Mouse (Mus musculus): ENCODE data around the gene Fam160a1.
A peak's percentile ranks its signal among the peaks of the same experiment; 100 is the strongest.

Gene Fam160a1

DNA sequence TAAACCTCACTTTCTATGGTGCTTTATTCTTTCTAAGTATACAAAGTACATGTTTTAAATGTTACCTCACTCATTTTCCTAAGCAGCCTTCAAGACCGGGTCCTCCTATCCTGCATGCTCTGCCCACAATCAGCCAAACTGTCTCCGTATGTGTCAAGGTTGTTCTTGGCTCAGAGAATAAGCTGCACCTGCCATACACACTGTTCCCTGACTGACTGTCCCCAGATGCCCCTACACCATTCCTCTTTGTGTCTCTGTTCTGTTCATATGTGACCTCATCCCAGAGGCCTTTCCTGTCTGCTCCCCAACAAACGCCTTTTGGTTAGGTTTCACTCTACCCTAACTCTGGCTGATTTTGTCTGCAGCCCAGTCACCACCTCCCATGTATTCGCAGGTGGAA, 10.2 kb upstream of the Fam160a1 start:
- no peak for DNase-seq (ENCODE audit: low read depth, low spot score)

DNA sequence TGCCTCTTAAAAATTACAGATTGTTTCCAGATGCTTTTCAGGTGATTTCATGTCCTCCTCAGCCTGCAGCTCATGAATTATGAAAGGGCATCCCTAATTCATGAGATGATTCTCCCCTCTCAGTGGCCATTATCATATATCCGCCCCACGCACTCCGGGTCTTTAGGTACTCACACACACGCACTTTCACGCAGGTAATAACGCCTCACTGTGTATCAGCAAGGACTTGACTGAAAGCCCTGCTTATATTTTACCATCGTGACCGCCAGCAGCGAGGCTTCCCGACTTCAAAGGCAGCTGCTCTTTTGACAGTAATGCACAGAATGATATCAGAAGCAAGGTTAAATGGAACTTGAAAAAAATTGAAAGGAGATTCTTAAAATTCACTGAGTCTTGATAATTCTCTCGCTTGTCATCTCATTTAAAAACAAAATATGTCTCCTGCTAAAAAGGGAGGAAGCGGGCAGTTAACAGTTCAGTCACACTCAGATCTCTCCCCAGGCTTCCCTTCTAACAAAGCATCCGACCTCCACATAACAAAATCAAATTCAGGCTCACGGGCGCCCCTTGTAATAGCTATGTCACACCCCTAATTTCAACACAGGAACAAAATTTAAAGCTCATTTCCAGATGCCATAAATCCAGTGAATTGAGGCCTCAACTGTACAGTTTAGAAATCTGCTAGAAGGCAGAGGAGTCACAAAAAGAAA, 3.9 kb upstream of the Fam160a1 start:
- no peak for DNase-seq (ENCODE audit: low read depth, low spot score)

DNA sequence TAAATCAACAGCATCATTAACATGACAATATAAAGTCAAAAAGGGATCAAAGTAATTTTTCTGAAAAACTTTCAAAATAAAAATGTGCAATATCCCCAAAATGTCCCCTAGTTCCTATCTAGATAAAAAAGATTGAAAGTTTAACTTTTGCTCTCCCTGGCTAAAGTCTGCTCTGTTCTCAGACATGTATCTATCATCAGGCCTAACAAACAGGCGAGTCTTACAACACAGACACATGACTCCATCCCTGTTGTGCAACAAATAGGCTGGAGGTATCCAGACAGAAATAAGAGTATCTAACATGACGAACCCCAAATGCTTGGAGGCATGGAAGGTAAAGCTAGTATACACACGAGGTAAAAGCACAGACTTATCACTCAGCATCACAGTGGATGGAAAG, 2.2 kb upstream of the Fam160a1 start:
- DNase-seq (ENCODE audit: low read depth, low spot score), result no peak

DNA sequence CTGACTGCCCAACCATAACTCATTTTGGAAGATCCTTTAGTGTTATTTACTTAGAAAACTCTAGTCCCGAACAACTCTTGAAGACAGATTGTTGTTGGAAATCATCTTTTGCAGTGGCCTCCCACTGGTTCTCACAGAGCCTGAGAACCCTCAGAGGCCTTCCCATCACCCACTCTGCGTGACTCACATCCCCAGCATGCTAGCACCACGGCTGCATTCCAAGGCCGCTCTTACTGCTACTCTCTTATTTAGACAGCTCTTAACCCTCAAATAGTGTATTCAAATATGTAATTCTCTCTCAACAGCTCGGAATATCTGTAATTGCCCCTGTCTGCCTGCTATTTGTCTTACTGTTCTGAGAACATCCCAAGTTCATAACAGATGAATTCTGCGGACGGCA, 2.9 kb downstream of the Fam160a1 start:
- DNase-seq (ENCODE audit: low read depth, low spot score), result peak; percentile 46

DNA sequence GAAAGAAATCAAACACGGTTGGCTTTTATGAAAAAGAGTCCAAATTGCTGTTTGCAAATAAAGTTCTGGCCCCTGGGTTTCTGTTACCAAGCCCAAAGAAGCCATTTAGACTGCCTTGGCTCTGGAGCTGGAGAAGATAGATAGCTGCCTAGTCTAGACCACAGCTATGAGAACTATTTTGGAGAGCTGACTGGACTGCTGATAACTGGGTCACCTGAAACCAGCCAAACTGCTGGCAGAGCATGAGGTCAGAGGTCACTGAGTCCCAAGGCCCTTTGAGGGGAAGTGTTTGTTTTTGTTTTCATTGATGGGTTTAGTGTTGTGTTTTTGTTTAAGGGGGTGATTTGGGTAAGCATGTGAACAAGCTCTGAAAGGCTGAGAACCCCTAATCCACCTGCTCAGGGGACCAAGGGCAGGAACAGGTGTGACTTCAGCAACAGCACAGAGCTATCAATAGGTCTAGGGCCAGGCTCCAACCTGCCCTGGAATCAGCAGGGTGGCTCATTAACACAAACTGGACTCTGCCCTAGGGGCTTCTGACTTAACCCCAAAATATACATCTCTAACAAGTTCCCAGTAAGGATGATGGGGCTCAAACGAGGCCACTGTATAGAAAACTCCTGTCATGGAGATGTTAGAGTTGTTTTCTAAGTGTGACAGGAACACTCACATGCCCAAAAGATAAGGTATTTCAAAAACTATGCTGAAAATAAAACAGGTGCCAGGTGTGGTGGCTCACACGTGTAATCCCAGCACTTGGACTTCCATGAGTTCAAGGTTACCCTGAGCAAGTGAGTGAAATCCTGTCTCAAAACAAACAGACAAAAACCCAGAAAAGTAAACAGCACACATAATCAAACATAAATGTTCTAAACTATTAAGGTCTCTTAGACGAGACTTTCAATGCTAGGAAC, 3.7 kb downstream of the Fam160a1 start:
- DNase-seq (ENCODE audit: low read depth, low spot score), result no peak

DNA sequence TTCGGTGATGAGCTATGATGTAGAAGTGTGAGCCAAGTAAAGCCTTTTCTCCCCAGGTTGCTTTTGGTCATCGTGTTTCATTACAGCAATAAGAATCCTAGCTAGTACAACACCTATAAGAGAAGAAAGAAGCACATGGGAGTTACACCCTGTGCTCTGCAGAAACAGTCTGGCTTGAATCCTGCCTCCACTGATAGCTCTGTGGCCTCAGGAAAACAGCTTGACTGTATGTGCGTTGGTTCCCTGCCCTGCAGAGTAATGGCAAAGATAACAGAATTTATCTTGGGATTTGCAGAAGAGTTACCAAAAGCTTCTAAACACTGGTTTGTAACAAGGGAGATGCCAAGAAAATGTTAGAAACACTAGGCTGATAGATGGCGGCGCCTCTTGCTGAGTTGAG, 5.1 kb downstream of the Fam160a1 start:
- no peak for DNase-seq (ENCODE audit: low read depth, low spot score)

DNA sequence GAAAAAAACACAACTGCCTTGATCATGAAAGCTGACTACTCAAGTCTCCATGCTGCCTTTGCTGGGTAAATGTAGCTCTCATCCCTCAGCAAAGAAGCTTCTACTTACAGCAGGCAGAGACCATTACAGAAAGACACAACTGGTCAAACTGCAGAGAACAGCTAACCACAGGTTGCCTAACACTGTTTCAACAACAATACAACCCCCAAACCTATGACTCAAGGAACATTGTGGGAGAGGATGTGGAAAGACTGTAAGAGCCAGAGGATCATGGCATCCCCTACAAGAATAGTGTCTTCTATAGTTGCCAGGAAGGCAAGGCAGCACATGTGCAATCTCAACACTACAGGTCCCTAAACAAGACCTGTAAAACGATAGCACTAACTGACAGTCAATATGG, 23.9 kb downstream of the Fam160a1 start:
- no peak for DNase-seq (ENCODE audit: low read depth, low spot score)

DNA sequence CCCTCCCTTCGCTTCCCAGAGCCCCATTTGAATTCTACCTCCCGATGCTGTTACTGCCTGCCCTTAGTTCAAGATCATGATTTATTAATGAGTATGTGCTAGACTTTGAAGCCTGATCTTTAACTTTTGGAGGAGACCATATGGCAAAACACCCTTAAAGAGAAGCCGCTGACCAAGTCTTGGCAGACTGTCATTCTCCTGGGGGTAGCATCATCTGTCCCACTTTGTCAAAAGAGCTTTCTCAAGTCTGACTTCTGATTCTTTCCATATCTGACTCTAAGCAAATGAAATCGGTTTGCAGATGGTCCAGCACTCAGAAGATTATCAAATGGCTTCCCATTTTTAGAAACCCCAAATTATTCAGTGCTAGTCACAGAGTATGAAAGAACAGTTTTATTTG, 27.3 kb downstream of the Fam160a1 start:
- no peak for DNase-seq (ENCODE audit: low read depth, low spot score)

DNA sequence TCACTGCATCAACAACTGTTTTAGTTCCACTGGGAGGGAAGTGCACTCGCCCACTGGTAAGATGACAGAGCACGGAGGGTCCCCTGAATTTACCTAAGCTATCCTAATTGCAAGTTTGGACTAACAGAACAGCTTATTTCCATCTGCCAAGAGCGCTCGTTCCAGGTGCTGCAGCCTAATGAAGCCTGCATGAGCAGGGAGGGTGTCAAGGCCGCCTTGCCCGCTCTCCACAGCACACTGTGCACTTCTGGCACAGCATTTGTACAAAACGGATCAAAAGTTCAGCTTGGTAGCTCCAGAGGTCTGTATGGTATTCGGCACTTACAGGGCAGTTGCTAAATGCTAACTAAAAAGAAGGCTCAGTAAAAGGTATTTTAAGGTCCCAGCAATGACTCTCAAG, 30.6 kb downstream of the Fam160a1 start:
- no peak for DNase-seq (ENCODE audit: low read depth, low spot score)

DNA sequence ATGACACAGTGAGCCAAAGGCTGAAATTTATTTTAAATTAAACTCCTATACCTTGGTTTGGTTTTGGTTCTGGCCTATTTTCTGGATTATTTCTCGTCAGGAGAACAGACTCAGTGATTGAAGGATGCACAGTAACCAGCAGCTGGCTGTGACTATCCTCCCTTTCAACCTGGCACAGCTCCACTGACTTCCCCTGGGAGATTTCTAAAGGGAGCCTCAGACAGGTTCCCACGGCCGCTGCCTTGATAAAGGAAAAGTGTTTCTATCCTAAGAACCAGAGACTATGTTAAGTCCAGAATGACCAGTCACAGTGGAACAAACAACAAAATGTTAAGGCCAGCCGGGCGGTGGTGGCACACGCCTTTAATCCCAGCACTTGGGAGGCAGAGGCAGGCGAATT, 36.2 kb downstream of the Fam160a1 start:
- no peak for DNase-seq (ENCODE audit: low read depth, low spot score)

DNA sequence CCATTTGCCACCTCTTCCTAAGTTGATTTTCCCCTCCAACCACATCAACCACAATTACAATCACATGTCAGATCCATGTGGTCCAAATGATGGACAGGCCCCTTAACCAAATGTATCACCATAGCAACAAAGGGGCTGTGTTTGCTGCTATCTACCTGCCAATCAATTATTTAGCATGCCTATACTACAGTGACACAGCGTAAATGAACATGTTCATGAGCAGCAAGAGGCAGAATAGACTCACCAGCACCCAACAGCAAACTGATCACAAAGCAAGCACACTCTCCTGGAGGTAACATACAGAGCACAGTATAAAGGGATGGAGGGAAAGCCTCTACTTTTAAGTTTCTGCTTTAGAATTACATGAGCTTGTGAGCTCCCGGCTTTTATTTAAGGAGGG, 36.8 kb downstream of the Fam160a1 start:
- no peak for DNase-seq (ENCODE audit: low read depth, low spot score)

DNA sequence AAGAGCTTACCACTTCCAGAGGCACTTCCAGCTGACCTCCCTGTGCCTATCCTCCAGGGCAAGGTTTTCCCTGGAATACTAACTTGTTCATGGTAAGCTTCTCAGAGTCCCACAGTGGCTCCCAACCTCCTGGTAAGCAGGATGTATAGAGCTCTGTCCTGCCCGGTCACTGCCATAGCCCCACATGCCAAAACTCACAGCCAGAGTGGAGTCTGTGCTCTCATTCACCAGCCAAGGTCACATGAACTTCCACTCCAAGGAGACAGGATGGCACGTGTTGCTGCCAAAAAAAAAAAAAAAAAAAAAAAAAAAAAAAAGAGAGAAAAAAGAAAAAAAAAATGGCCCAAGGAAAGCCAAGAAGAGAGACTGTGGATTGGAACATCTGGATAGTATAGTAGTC, 39.2 kb downstream of the Fam160a1 start:
- no peak for DNase-seq (ENCODE audit: low read depth, low spot score)

DNA sequence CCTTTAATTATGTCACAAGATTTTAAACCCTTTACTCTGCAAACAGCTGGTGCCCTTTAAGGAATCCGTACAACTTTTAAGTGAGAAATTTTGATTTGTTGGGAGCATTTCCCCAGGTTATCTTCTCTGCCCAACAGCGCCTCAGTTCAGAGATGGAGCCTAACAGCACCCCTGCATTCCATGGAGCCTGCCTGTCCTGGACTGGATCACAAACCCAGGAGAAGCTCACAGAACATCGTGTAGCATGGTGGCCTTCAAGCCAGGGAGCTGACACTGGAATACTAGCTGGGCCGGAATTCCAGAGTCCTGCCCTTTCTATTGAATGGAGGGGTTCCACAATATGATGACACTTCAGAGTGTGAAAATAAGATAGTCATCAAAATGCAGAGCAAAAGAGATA, 39.7 kb downstream of the Fam160a1 start:
- no peak for DNase-seq (ENCODE audit: low read depth, low spot score)

DNA sequence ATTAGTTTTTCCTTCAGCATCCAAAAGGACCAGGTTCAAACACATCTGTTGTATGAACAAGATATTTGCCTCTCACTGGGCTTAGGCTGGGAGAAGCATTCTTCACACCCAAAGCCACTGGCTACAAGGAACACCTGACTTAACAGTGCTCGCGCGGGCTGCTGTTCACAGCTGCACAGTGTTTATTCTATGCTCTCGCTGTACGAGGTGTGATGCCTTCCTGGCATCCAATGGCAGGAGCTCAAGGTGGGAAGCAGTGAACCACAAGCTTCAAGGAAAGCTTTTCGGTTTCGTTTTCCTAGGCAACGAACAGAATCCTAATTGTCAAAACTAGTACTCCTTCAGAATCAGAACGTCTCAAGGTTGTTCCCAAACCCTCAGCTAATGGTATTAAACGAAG, 40.4 kb downstream of the Fam160a1 start:
- no peak for DNase-seq (ENCODE audit: low read depth, low spot score)

DNA sequence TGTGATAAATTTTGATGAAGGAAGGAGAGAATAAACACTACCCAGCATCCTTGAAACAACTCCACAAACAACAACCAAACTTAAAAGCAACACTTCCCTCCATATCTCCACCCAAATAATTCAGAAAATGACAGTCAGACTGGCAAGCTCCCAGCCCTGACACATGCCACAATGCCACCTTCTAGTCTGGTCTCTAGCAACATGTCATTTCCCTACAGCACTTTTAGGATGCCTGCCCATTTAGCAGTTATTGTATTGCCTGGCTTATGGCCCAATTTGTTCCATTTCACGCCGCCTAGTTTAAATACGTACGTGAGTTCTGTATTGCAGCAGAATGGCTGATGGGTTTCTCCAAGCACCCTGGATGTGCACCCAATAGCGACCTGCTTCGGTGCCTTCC, 41.0 kb downstream of the Fam160a1 start:
- DNase-seq (ENCODE audit: low read depth, low spot score), result no peak

DNA sequence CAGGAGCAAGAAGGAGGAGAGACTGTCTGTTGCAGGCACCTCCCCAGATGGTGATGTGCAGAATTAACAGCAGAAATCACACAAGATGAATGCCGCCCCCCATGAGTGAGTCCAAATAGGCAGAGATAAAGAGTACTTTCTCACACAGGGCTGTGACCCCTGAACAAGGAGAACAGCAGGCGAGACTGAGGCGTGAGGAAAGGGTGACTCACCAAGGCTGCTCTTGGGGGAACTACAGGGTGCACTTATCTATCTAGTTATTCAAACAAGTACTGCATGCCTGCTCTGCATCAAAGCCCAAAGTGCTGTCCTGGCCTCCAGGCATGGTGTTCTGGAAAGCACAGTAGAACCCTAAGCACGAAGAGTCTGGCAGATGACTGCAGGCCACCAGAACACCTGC, 43.2 kb downstream of the Fam160a1 start:
- DNase-seq (ENCODE audit: low read depth, low spot score), result no peak

DNA sequence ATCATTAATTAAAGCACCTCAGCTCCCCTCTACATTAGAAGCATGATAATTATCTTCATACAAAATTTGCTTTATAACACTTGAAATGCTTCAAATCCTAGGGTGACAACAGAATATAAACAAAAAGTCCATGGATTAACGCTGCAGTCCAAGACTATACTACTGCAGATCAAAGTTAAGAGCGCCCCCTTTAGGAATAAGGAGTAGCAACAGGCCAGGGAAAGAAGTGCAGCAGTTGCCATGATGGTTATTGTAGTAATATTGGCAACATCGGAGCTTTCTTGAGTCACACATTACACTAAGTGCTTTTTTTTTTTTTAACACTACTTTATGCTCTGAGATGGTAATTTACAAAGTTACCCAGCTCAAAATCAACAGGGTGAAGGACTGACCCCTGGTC, 43.7 kb downstream of the Fam160a1 start:
- no peak for DNase-seq (ENCODE audit: low read depth, low spot score)

DNA sequence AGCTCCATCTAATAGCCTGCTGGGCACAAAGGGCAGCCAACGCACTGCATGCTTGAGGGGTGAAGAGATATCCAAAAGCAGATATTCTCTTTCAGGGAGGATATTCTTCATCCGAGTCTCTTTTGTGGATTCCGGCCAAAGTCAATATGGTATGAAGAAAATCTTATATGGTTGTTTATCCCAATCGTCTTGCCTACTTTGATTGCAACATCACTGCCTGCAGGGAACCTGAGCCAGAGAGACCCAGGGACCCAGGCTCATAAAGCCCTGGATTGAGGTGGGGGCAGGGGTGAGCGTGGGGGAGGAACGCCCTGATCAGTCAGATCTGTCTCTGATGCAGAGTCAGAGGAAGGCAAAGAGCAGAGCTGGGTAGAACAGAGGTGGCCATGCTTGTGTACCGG, 52.2 kb downstream of the Fam160a1 start:
- DNase-seq (ENCODE audit: low read depth, low spot score), result no peak

DNA sequence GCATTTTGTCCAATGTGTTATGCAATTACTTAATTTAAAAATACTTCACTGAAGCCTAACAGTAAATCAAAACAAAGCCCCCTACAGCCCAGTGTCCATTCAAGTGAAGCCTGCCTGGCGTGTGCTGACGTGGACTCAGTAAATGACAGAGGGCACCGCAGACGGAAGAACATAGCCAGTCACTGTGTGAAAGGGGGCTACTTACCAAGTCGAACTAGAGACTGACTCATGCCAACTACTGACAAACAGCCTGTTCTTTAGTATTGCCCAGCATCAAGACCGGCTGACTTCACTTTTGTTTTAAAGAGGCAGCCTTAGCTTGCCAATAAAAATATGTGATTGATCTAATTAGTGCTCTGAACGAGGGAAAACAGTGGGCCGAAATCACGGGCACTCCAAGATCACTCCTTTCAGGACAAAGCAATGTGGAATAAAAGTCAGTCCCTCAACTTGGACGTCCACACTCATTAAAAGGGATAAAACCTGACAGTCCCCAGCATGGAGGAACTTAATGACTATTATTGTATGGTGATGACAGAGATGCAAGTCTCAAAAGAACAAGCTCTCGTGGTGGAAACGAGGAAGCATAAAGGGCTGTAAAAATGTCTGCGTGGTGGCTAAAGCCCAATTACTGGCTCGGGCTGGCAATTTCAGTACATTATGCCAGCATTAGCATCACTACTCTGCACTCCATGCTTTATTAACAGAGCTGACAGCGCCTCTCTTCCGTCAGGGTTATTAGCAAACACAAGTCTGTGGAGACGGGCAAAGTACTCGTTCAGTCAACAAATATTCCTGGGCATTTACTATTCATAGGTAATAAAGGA, 52.9 kb downstream of the Fam160a1 start:
- DNase-seq (ENCODE audit: low read depth, low spot score), result no peak

DNA sequence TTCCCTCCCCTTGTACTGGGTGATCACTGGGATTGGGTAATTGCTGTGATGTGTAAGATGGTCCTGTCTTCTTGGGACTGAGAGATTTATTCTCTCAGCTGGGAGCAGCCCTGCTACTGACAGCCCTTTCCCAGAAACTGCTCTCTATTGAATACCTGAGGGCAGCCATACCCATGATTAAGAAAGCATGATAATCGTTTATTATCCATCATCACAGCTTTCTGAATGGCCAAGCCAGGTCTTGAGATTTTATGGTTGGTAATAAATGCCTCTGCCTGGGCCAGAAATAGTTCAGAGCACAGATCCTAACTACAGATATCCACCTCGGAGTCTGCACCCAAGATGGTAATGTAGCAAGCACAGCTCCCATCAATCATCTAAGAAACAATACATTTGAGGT, 59.1 kb downstream of the Fam160a1 start:
- no peak for DNase-seq (ENCODE audit: low read depth, low spot score)

DNA sequence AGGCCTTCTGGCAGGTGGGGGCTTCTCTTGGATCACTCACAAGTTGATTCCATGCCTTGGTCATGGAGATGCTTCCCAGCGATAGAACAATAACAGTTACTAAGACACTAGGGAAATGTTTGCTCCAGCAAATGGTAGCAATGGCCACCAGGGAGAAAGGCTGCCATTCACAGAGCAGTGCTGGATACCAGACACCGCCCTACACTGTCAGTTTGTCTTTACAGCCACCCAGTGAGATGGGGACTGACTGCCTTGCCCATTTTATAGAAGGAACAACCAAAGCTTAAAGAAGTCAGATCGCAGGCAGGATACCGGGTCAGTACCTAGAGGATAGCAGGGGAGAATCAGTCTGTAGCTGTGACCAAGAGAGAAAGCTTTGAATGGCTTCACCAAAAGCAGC, 59.7 kb downstream of the Fam160a1 start:
- DNase-seq (ENCODE audit: low read depth, low spot score), result no peak

DNA sequence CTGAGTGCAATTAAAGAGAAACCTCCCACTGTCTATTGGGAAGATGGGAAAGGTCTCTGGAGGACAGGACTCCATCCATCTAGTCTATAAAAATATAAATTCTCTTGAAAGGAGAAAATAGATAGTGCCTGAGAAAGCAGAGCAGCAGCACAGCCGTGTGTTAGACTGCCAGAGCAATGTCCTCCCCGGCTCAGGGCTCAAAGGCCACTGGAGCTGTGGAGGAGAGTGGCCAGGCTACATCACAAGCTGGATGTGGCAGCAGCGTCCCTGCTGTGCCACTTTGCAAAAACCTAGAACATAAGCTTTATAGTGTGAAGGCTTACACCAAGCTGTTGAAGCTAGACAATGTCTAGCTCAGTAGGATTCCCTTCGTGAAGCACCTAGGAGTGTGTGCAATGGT, 67.7 kb downstream of the Fam160a1 start:
- DNase-seq (ENCODE audit: low read depth, low spot score), result no peak

Measured in telencephalon, adult 2 months (tissue).